ENCODE assay signal across 9 mouse cellular contexts in the genomic region with DNA sequence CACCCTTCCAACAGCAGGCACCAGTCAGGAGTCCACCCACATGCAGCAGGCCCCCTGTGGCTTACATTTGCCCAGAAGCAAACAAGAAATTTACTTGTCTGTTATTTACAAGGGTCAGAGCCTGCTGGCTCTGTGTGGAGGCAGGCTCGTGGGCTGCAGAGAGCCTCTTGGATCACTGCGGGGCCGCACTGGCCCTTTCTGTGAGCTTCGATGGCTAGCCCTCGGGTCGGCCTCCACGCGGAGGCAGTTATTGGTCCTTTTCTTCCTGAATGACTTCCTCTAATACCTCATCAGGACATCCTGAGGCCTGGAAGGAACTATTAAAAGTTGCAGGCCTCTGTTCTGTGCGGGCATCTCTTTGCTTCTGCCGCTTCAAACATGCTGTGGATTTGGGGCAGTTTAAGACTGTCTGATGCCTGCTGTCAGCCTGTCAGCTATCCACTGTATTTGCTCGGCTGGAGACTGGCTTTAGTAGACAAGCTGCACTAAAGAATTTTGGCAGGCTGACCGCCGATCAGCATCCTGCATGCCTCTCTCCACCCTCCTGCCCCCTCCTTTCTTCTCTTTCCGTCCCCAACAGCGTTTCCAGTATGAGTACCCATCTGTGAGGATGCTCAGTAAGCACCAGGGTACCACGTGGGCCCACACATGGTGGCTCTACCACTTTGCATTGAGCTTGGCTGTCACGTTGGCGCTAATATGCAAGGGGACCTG.
DNase-seq lines count a peak whose midpoint lies in the region; ATAC-seq and TF ChIP-seq lines count a peak whose summit lies in the region.
"Had no signal": no experiment of that assay in that cellular context is flagged by ENCODE, and none has a peak within 500 bp of the region (broad histone marks: within the 10 kb centered on the region; RNA-seq: fewer than 3 reads in every experiment).

No protein-coding gene starts in this region.

- H3K27ac ChIP-seq in layer of hippocampus, adult 2 months = peak overlapping the region; percentile 48; the same call in 1 of the 2 replicates
- H3K27ac ChIP-seq in forebrain, embryonic 16.5 days (ENCODE audit: low read length) = 0 out of 2 replicates have a peak overlapping the region, but pooled peaks have one; percentile 26
- H3K27ac ChIP-seq in midbrain, embryonic 14.5 days (replicated peaks; ENCODE audit: low read depth, low read length) = peak overlapping the region; percentile 73
- H3K27ac ChIP-seq in liver, embryonic 11.5 days (ENCODE audit: low read depth, low read length) = no peak overlapping the region

- H3K36me3 ChIP-seq in forebrain, embryonic 16.5 days (ENCODE audit: control insufficient read depth, insufficient read depth) = no peaks in the 10 kb centered on the region
- H3K36me3 ChIP-seq in midbrain, embryonic 14.5 days (ENCODE audit: control insufficient read depth, insufficient read depth, low read length) = peaks cover 5% of the 10 kb centered on the region; the same call in 1 of the 2 replicates
- H3K36me3 ChIP-seq in liver, embryonic 11.5 days (ENCODE audit: control insufficient read depth, insufficient read depth, low read length) = no peaks in the 10 kb centered on the region; the same call in 1 of the 2 replicates

- no peak for DNase-seq in layer of hippocampus, adult 2 months (ENCODE audit: low spot score in 2 of 2)
- DNase-seq in layer of hippocampus, adult 9-10 months (ENCODE audit: low spot score) = no peak
- DNase-seq in cerebellum, adult 8-10 months = peak; percentile 47
- DNase-seq in midbrain, embryonic 14.5 days = peak; percentile 72
- DNase-seq in testis, postnatal 10 days (ENCODE audit: low spot score) = no peak
- DNase-seq in liver, embryonic 11.5 days (ENCODE audit: low spot score) = no peak
- DNase-seq in left cerebral cortex, adult 18-20 months (ENCODE audit: low spot score in 2 of 2) = no peak

- no peak for TF ChIP-seq CTCF in layer of hippocampus, adult 2 months (conservative IDR thresholded peaks at IDR 0.05)

- WGBS in forebrain, embryonic 16.5 days = 16% methylated on average over 18 of the region's 18 CpGs
- WGBS in midbrain, embryonic 14.5 days = 19% methylated on average over 18 of the region's 18 CpGs
- WGBS in liver, embryonic 11.5 days = 59% methylated on average over 18 of the region's 18 CpGs

- peaks cover 20% of the 10 kb centered on the region for H3K4me1 ChIP-seq in forebrain, embryonic 16.5 days (replicated peaks; ENCODE audit: control insufficient read depth, insufficient read depth, low read length)
- H3K4me1 ChIP-seq in midbrain, embryonic 14.5 days (ENCODE audit: control insufficient read depth, insufficient read depth, low read length) = peaks cover 32% of the 10 kb centered on the region
- H3K4me1 ChIP-seq in liver, embryonic 11.5 days (replicated peaks; ENCODE audit: control insufficient read depth, insufficient read depth, low read length) = peaks cover 12% of the 10 kb centered on the region

- no peaks in the 10 kb centered on the region for H3K27me3 ChIP-seq in forebrain, embryonic 16.5 days (replicated peaks; ENCODE audit: control insufficient read depth, insufficient read depth, low read length)
- H3K27me3 ChIP-seq in midbrain, embryonic 14.5 days (ENCODE audit: control insufficient read depth, insufficient read depth, low read length) = no peaks in the 10 kb centered on the region
- no peaks in the 10 kb centered on the region for H3K27me3 ChIP-seq in liver, embryonic 11.5 days (replicated peaks; ENCODE audit: control insufficient read depth, insufficient read depth, low read length)

- H3K9me3 ChIP-seq in forebrain, embryonic 16.5 days (ENCODE audit: control insufficient read depth, low read length) = no peaks in the 10 kb centered on the region
- no peaks in the 10 kb centered on the region for H3K9me3 ChIP-seq in midbrain, embryonic 14.5 days (ENCODE audit: control insufficient read depth, low read length)
- H3K9me3 ChIP-seq in liver, embryonic 11.5 days (ENCODE audit: control insufficient read depth, low read length) = no peaks in the 10 kb centered on the region

- peak; percentile 75 for ATAC-seq in forebrain, embryonic 16.5 days
- ATAC-seq in midbrain, embryonic 14.5 days (ENCODE audit: low FRiP score, low TSS enrichment) = peak; percentile 47; the same call in 1 of the 2 replicates
- ATAC-seq in liver, embryonic 11.5 days (replicated peaks; ENCODE audit: low FRiP score) = no peak
- ATAC-seq: intestine, postnatal 0 days had no signal

- H3K4me3 ChIP-seq in layer of hippocampus, adult 2 months = no peak overlapping the region
- no peak overlapping the region for H3K4me3 ChIP-seq in forebrain, embryonic 16.5 days (replicated peaks; ENCODE audit: low read length)
- no peak overlapping the region for H3K4me3 ChIP-seq in midbrain, embryonic 14.5 days (replicated peaks; ENCODE audit: low read depth, low read length)
- no peak overlapping the region for H3K4me3 ChIP-seq in liver, embryonic 11.5 days (ENCODE audit: low read depth, low read length)

- no peak overlapping the region for H3K4me2 ChIP-seq in forebrain, embryonic 16.5 days (ENCODE audit: low read length)
- H3K4me2 ChIP-seq in midbrain, embryonic 14.5 days (ENCODE audit: low read length) = no peak overlapping the region
- H3K4me2 ChIP-seq in liver, embryonic 11.5 days = no peak overlapping the region

- no peak overlapping the region; the same call in 1 of the 2 replicates for H3K9ac ChIP-seq in forebrain, embryonic 16.5 days (replicated peaks; ENCODE audit: low read depth, low read length)
- H3K9ac ChIP-seq in midbrain, embryonic 14.5 days (replicated peaks; ENCODE audit: low read length) = no peak overlapping the region; the same call in 1 of the 2 replicates
- H3K9ac ChIP-seq in liver, embryonic 11.5 days (ENCODE audit: low read depth, low read length) = no peak overlapping the region

Comparison
In these comparisons a context has a peak if more than half of its experiments do, and no peak if none do; other contexts are left out.
1. DNase-seq: peak in cerebellum, adult 8-10 months (single experiment) and midbrain, embryonic 14.5 days (single experiment); none in layer of hippocampus, adult 2 months (0 of 2), layer of hippocampus, adult 9-10 months (single experiment), testis, postnatal 10 days (single experiment), liver, embryonic 11.5 days (single experiment) and left cerebral cortex, adult 18-20 months (0 of 2).